Mouse (Mus musculus) ES-E14 (cell line): ENCODE measurements around the gene St3gal2. TPM values are rescaled to one million over a fixed set of nuclear protein-coding genes. Genes with fewer than 3 reads are reported as not detected.

Experiments
- DNase-seq: peaks from one replicate; pipeline ENCODE4 v3.0.0-alpha.2; 2013; ENCODE audit warnings: low read depth, low spot score
- H3K27ac ChIP-seq: 2 replicates; pipeline ENCODE4 v1.5.1; 2012; ENCODE audit warnings: low read depth, mild to moderate bottlenecking, low read length, moderate library complexity, mixed read lengths; ENCODE audit not compliant: poor library complexity, insufficient read depth, severe bottlenecking
- H3K36me3 ChIP-seq: 2 replicates; pipeline ENCODE4 v1.6.1; 2012; ENCODE audit warnings: mild to moderate bottlenecking, low read length, moderate library complexity, mixed read lengths; ENCODE audit not compliant: control insufficient read depth, poor library complexity, insufficient read depth, severe bottlenecking
- H3K4me1 ChIP-seq, 2 experiments: fragments of 150-350 bp in 1 of 2; sonication (generic) in 1 of 2; 2 replicates each; pipeline ENCODE4 v1.6.1; 2012; ENCODE audit warnings: low read length in 2 of 2, mild to moderate bottlenecking in 1 of 2, mixed read lengths in 1 of 2; ENCODE audit not compliant: control insufficient read depth in 2 of 2, insufficient read depth in 2 of 2, poor library complexity in 1 of 2
- H3K4me3 ChIP-seq, 2 experiments: fragments of 150-350 bp in 1 of 2; sonication (generic) in 1 of 2; 2 replicates each; pipeline ENCODE4 v1.5.1; 2012; ENCODE audit warnings: low read length in 2 of 2, low read depth in 1 of 2, mild to moderate bottlenecking in 1 of 2, mixed read lengths in 1 of 2; ENCODE audit not compliant: insufficient read depth in 1 of 2, poor library complexity in 1 of 2, severe bottlenecking in 1 of 2
- H3K9ac ChIP-seq: 2 replicates; pipeline ENCODE4 v1.6.1; 2012; ENCODE audit warnings: low read depth, mild to moderate bottlenecking, low read length, mixed read lengths; ENCODE audit not compliant: poor library complexity, insufficient read depth, severe bottlenecking
- H3K9me3 ChIP-seq: fragments of 150-350 bp; sonication (generic); 2 replicates; pipeline ENCODE4 v1.6.1; 2012; ENCODE audit warnings: low read depth, mild to moderate bottlenecking, low read length; ENCODE audit not compliant: control insufficient read depth, insufficient read depth
- CHD2 ChIP-seq: IDR thresholded peaks from 2 replicates; pipeline ENCODE4 v1.6.1; 2014; ENCODE audit warnings: mild to moderate bottlenecking, low read depth, low read length, inconsistent platforms
- HCFC1 ChIP-seq: IDR thresholded peaks from 2 replicates; pipeline ENCODE4 v1.6.1; 2012; ENCODE audit warnings: low read length, inconsistent platforms, borderline replicate concordance; ENCODE audit not compliant: insufficient read depth
- MAFK ChIP-seq: IDR thresholded peaks from 2 replicates; pipeline ENCODE4 v1.6.1; 2014; ENCODE audit warnings: mild to moderate bottlenecking, low read depth, low read length, inconsistent platforms; ENCODE audit not compliant: insufficient read depth
- ZC3H11A ChIP-seq: IDR thresholded peaks from 2 replicates; pipeline ENCODE4 v1.6.1; 2012; ENCODE audit warnings: low read depth, mild to moderate bottlenecking, inconsistent platforms, low read length, borderline replicate concordance
- ZNF384 ChIP-seq: IDR thresholded peaks from 2 replicates; pipeline ENCODE4 v1.6.1; 2012; ENCODE audit warnings: low read depth, low read length, inconsistent platforms
- in situ Hi-C, 2 experiments: fragments of 600-800 bp; cut with MboI; formaldehyde crosslinking; loops; one replicate each; pipeline ENCODE4 v1.15.1; 2025; ENCODE audit warnings: low sequenced_read_pairs in 2 of 2, inconsistent platforms in 1 of 2; ENCODE audit not compliant: unreplicated experiment in 2 of 2
- total RNA-seq: library from RNA; depleted of rRNA; stranded (reverse); fragments of 300-350 nt; gene quantifications from 2 replicates; pipeline ENCODE4 v1.2.3, GENCODE M21; 2012

The St3gal2 gene
- total RNA-seq, 1 experiment: 12.4 TPM

GRCm38 (mm10) chr8:110911576-110912570 lies 7.8 kb upstream of the St3gal2 start:
- Histone ChIP-seq H3K27ac (no peak overlapping the region), H3K36me3 (no peaks in the 10 kb centered on the region), H3K4me1 (peaks cover 0 to 2% of the 10 kb centered on the region in 2 experiments; a peak in 1 of 4 replicates), H3K4me3 (no peak overlapping the region), H3K9ac (no peak overlapping the region), H3K9me3 (no peaks in the 10 kb centered on the region)
- DNase-seq: no peak
- in situ Hi-C loops: no loop called here
- no peak for TF ChIP-seq MAFK
- TF ChIP-seq HCFC1: no peak
- no peak for TF ChIP-seq ZC3H11A
- TF ChIP-seq ZNF384: no peak
- no peak for TF ChIP-seq CHD2

GRCm38 (mm10) chr8:110917415-110917814 lies 2.3 kb upstream of the St3gal2 start:
- Histone ChIP-seq H3K27ac (no peak overlapping the region), H3K9ac (no peak overlapping the region), H3K9me3 (no peaks in the 10 kb centered on the region), H3K4me1 (peaks cover 7 to 12% of the 10 kb centered on the region in 2 experiments; a peak in 3 of 4 replicates), H3K4me3 (no peak overlapping the region), H3K36me3 (no peaks in the 10 kb centered on the region)
- no peak for DNase-seq
- TF ChIP-seq MAFK (no peak), ZC3H11A (no peak), ZNF384 (no peak), HCFC1 (no peak), CHD2 (no peak)
- in situ Hi-C loops: no loop called here

GRCm38 (mm10) chr8:110918027-110918426 lies 1.7 kb upstream of the St3gal2 start:
- TF ChIP-seq CHD2 (no peak), ZNF384 (no peak), MAFK (no peak), ZC3H11A (no peak), HCFC1 (no peak)
- Histone ChIP-seq H3K4me1 (peaks cover 7 to 14% of the 10 kb centered on the region in 2 experiments; a peak in 3 of 4 replicates), H3K4me3 (no peak overlapping the region), H3K27ac (no peak overlapping the region), H3K36me3 (no peaks in the 10 kb centered on the region), H3K9ac (no peak overlapping the region), H3K9me3 (no peaks in the 10 kb centered on the region)
- DNase-seq: no peak
- in situ Hi-C loops: no loop called here

GRCm38 (mm10) chr8:110918460-110918859 lies 1.3 kb upstream of the St3gal2 start:
- in situ Hi-C loops: no loop called here
- no peak for TF ChIP-seq CHD2
- TF ChIP-seq HCFC1: no peak
- DNase-seq: no peak
- H3K4me1 ChIP-seq: peaks cover 7 to 14% of the 10 kb centered on the region in 2 experiments; a peak in 3 of 4 replicates
- no peak overlapping the region for H3K9ac ChIP-seq
- H3K9me3 ChIP-seq: no peaks in the 10 kb centered on the region
- no peaks in the 10 kb centered on the region for H3K36me3 ChIP-seq
- no peak overlapping the region for H3K27ac ChIP-seq
- H3K4me3 ChIP-seq: no peak overlapping the region
